Mouse (Mus musculus) G1E (cell line): ENCODE results near the gene Srp54a. TPM values are rescaled to one million over a fixed set of nuclear protein-coding genes. Genes with fewer than 3 reads are reported as not detected.
"Not testable (repeated sequence)": the region's sequence is repeated elsewhere in the genome, so short reads cannot be mapped to it uniquely, and the experiment has no call there.

Experiments
- ATAC-seq: 2 replicates; pipeline ENCODE4 v1.8.0; 2016; ENCODE audit warnings: mild to moderate bottlenecking; ENCODE audit not compliant: insufficient number of reproducible peaks, poor library complexity, low FRiP score, severe bottlenecking; ENCODE audit errors: extremely low read depth
- DNase-seq: peaks from one replicate; pipeline ENCODE4 v3.0.0; 2012; ENCODE audit warnings: low spot score
- H3K27me3 ChIP-seq: 2 replicates; pipeline ENCODE4 v1.6.1; 2012; ENCODE audit warnings: mild to moderate bottlenecking, low read length, inconsistent platforms; ENCODE audit not compliant: insufficient read depth
- H3K36me3 ChIP-seq: replicated peaks from 2 replicates; pipeline ENCODE3; 2012; ENCODE audit warnings: mild to moderate bottlenecking, inconsistent platforms
- H3K4me1 ChIP-seq: 2 replicates; pipeline ENCODE4 v1.6.1; 2012; ENCODE audit warnings: low read depth, low read length, inconsistent platforms, mixed read lengths; ENCODE audit not compliant: insufficient read depth
- H3K4me3 ChIP-seq: 2 replicates; pipeline ENCODE4 v1.5.1; 2012; ENCODE audit warnings: low read depth, mild to moderate bottlenecking, inconsistent platforms, low read length, moderate library complexity, mixed read lengths
- H3K9me3 ChIP-seq: replicated peaks from 2 replicates; pipeline ENCODE4 v1.6.1; 2012; ENCODE audit warnings: inconsistent platforms
- CTCF ChIP-seq: IDR thresholded peaks from 2 replicates; pipeline ENCODE4 v1.5.1; 2012; ENCODE audit warnings: low read depth, low read length, inconsistent platforms, mixed read lengths
- GATA1 ChIP-seq: IDR thresholded peaks from 2 replicates; pipeline ENCODE4 v1.6.1; 2012; ENCODE audit warnings: borderline replicate concordance, low read length, inconsistent platforms, mixed read lengths
- GATA2 ChIP-seq: IDR thresholded peaks from 2 replicates; pipeline ENCODE4 v1.6.1; 2012; ENCODE audit warnings: low read depth, low read length, inconsistent platforms, borderline replicate concordance
- POLR2AphosphoS5 ChIP-seq: IDR thresholded peaks from 2 replicates; pipeline ENCODE4 v1.6.1; 2012; ENCODE audit warnings: low read depth, low read length, inconsistent platforms; ENCODE audit not compliant: insufficient replicate concordance
- TAL1 ChIP-seq: conservative IDR thresholded peaks from 2 replicates; pipeline ENCODE4 v1.6.1; 2012; ENCODE audit warnings: low read depth, low read length, inconsistent platforms, mixed read lengths
- polyA plus RNA-seq: library from polyadenylated mRNA; stranded (reverse); fragments of >175 nt; gene quantifications from 2 replicates; pipeline ENCODE4 v1.2.3, GENCODE M21; 2012
- total RNA-seq, 2 experiments: library from RNA; stranded (forward) in 1 of 2; stranded (reverse) in 1 of 2; fragments of 200-1000 nt in 1 of 2; fragments of >200 nt in 1 of 2; fragmentation: Nextera tagmentation in 1 of 2; gene quantifications; 2 replicates each; pipeline ENCODE4 v1.2.3; 2014 to 2017

Srp54a gene
- 287 and 299 TPM in 2 replicates for total RNA-seq (2014; fragmentation: Nextera tagmentation)
- 279 and 303 TPM in 2 replicates for total RNA-seq (2017)
- polyA plus RNA-seq: 67.6 and 70.2 TPM in 2 replicates

- H3K4me3 ChIP-seq: peak within 1 kb of the TSS; percentile 75
- peaks cover 36% of the 10 kb centered on the region for H3K4me1 ChIP-seq
- DNase-seq (peak; percentile 76), ATAC-seq (peak; percentile 90)
- H3K36me3 ChIP-seq: peaks cover 26% of the 10 kb centered on the region
- H3K9me3 ChIP-seq, H3K27me3 ChIP-seq: not testable (repeated sequence)
Observed at GRCm38 (mm10) chr12:55079726-55080600, at the start of gene Srp54a, which contains the start of gene 2700097O09Rik. Srp54a (plus strand) TSS chr12:55080262. 2700097O09Rik (minus strand) TSS chr12:55080110.

DNA sequence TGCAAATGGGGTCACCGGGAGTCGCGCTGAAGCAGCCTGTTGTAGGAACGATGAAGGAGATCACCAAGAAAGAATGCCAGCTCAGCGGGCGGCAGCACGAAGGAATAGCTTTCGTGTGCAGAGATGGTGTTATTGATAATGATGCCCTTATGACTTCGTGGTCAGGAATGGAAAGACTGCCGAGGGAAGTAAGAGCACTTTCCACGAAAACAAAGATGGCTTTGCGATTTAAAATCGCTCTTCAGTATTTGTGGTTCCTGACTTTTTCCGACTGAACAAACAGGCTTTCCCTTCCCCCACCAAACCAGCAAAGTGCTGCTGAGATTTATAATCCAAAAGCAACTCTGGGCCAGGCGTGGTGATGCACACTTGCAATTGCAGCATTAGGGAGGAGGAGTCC is 39.1 kb upstream of the Srp54a start:
- DNase-seq (no peak), ATAC-seq (no peak)
- H3K9me3 ChIP-seq: peaks cover 1% of the 10 kb centered on the region; the same call in 1 of the 2 replicates
- peaks cover 6% of the 10 kb centered on the region for H3K4me1 ChIP-seq
- H3K4me3 ChIP-seq: no peak overlapping the region
- H3K27me3 ChIP-seq: no peaks in the 10 kb centered on the region
- TF ChIP-seq CTCF: no peak
- no peak for TF ChIP-seq GATA1
- no peak for TF ChIP-seq GATA2
- no peak for TF ChIP-seq TAL1
- TF ChIP-seq POLR2AphosphoS5: no peak
- peaks cover 25% of the 10 kb centered on the region for H3K36me3 ChIP-seq

DNA sequence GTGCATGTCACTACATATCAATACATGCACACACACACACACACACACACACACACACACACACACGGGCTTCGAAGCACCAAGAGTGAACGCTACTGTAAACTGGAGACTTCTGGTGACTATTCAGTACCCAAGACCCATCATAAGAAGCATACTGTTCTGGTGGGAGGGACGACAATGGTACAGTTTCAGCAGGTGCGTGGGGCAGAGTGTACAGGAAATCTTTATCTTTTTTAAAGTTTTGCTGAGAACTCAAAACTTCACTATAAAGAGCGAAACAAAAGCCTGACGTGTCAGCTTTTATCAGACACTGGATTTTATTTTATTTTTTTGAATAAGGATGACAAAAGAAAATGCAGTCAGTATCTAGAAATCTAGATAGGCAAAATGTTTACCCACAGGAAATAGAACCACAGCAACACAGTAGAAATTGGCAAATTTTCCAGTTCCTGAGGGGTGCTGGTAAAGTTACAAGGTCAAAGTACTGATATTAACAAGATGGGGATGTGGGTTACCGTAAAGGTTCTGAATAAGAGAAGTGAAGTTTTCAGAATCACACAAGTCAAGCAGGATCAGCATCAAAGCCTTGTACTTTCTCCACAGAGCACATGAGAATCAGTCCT is 30.2 kb upstream of the Srp54a start:
- H3K4me3 ChIP-seq: no peak overlapping the region
- ATAC-seq (no peak), DNase-seq (no peak)
- H3K9me3 ChIP-seq: peaks cover 2% of the 10 kb centered on the region; the same call in 1 of the 2 replicates
- H3K27me3 ChIP-seq: no peaks in the 10 kb centered on the region
- peaks cover 51% of the 10 kb centered on the region for H3K4me1 ChIP-seq
- H3K36me3 ChIP-seq: peaks cover 64% of the 10 kb centered on the region
- TF ChIP-seq TAL1: no peak

GRCm38 (mm10) chr12:55051210-55052173 is 28.6 kb upstream of the Srp54a start:
- peak; percentile 67 for DNase-seq
- no peaks in the 10 kb centered on the region for H3K9me3 ChIP-seq
- ATAC-seq: peak; percentile 95
- H3K27me3 ChIP-seq: no peaks in the 10 kb centered on the region
- peak; percentile 99 for TF ChIP-seq TAL1
- no peak for TF ChIP-seq GATA1
- no peak for TF ChIP-seq CTCF
- peak; percentile 90; the same call in 1 of the 2 replicates for TF ChIP-seq GATA2
- no peak for TF ChIP-seq POLR2AphosphoS5
- H3K4me1 ChIP-seq: peaks cover 62% of the 10 kb centered on the region
- H3K36me3 ChIP-seq: peaks cover 59% of the 10 kb centered on the region
- peak overlapping the region; percentile 17; the same call in 1 of the 2 replicates for H3K4me3 ChIP-seq

GRCm38 (mm10) chr12:55053267-55053666 is 26.8 kb upstream of the Srp54a start:
- ATAC-seq (no peak), DNase-seq (no peak)
- Histone ChIP-seq H3K36me3 (peaks cover 59% of the 10 kb centered on the region), H3K27me3 (no peaks in the 10 kb centered on the region), H3K4me1 (peaks cover 79% of the 10 kb centered on the region), H3K4me3 (no peak overlapping the region), H3K9me3 (no peaks in the 10 kb centered on the region)
- peak; percentile 45 for TF ChIP-seq TAL1
- no peak for TF ChIP-seq GATA2

- Histone ChIP-seq H3K9me3 (no peaks in the 10 kb centered on the region), H3K27me3 (no peaks in the 10 kb centered on the region), H3K4me1 (peaks cover 86% of the 10 kb centered on the region), H3K4me3 (no peak overlapping the region), H3K36me3 (peaks cover 57% of the 10 kb centered on the region)
- DNase-seq (no peak), ATAC-seq (no peak)
- TF ChIP-seq GATA1 (no peak), GATA2 (no peak), POLR2AphosphoS5 (no peak), CTCF (no peak), TAL1 (no peak)
Observed at GRCm38 (mm10) chr12:55054551-55055241, 25.4 kb upstream of the Srp54a start.
